Mouse (Mus musculus): ENCODE data around the gene Inafm1.

DNA sequence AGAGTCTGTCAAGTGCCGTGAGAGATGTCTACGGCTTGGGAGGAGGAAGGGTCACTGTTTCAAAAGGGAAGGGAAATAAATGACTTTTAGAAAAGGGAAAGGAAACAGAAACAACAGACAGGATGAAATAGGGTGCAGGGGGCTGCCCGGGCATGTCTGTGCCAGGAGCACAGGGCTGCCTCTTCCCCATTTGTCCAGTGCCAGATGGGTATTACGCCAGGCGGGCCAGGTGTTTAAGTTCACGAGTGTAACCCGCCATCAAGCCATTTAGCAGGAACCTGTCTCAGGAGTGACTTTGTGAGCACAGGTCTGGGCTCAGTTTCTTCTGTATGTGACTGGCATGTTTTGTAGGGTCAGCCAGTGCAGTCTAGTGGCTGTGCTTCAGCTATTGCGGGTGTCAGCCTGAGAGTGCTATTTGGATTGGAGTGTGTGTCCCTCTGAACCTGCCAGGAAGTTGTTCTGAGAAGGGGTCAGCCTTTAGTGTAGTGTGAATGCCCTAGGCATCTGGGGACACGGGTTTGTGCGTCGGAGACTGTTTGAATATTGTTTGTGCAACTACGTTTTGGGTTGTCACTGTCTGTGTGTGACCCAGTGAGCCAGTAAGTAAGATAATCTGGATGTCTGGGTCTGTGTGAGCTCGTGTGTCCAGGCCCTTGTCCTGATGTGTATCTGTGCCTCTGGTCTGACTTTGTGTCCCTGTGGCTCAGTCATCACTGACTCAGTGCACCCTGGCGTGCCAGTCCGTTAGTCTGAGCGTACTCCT lies 35.3 kb upstream of the Inafm1 start:
- TF ChIP-seq MAFK (IDR thresholded peaks at IDR 0.05; ENCODE audit: insufficient read depth, low read depth, low read length) (no peak), ZC3H11A (IDR thresholded peaks at IDR 0.05; ENCODE audit: borderline replicate concordance, low read depth, low read length) (no peak), ZNF384 (IDR thresholded peaks at IDR 0.05; ENCODE audit: low read depth, low read length) (no peak)
